Mouse (Mus musculus) embryonic facial prominence, embryonic 14.5 days (tissue): ENCODE results near the gene Dnttip1. TPM values are rescaled to one million over a fixed set of nuclear protein-coding genes. Genes with fewer than 3 reads are reported as not detected.
A peak's percentile ranks its signal among the peaks of the same experiment; 100 is the strongest.

Experiments
- ATAC-seq: fragments of 200-750 bp; cut with Nextera tagmentation; 2 replicates; pipeline ENCODE4 v1.8.0; 2017; ENCODE audit warnings: low read depth, moderate number of reproducible peaks, moderate TSS enrichment
- DNase-seq: peaks from one replicate; pipeline ENCODE4 v3.0.0-alpha.2; 2015; ENCODE audit warnings: low spot score
- H3K27ac ChIP-seq: fragments of 300-500 bp; sonication (generic); replicated peaks from 2 replicates; pipeline ENCODE4 v1.5.1; 2014; ENCODE audit warnings: low read depth, mild to moderate bottlenecking, low read length, moderate library complexity
- H3K27me3 ChIP-seq: fragments of 300-500 bp; sonication (generic); replicated peaks from 2 replicates; pipeline ENCODE4 v1.6.1; 2014; ENCODE audit warnings: low read length; ENCODE audit not compliant: control insufficient read depth, insufficient read depth
- H3K36me3 ChIP-seq: fragments of 300-500 bp; sonication (generic); 2 replicates; pipeline ENCODE4 v1.6.1; 2014; ENCODE audit warnings: low read length, mixed read lengths; ENCODE audit not compliant: control insufficient read depth, insufficient read depth
- H3K4me1 ChIP-seq: fragments of 300-500 bp; sonication (generic); 2 replicates; pipeline ENCODE4 v1.6.1; 2014; ENCODE audit warnings: antibody characterized with exemption, low read length; ENCODE audit not compliant: control insufficient read depth, insufficient read depth
- H3K4me2 ChIP-seq: fragments of 300-500 bp; sonication (generic); 2 replicates; pipeline ENCODE4 v1.6.1; 2014; ENCODE audit warnings: low read depth, mild to moderate bottlenecking, low read length, moderate library complexity, mixed read lengths
- H3K4me3 ChIP-seq: fragments of 300-500 bp; sonication (generic); 2 replicates; pipeline ENCODE4 v1.5.1; 2014; ENCODE audit warnings: low read depth, mild to moderate bottlenecking, low read length
- H3K9ac ChIP-seq: fragments of 300-500 bp; sonication (generic); 2 replicates; pipeline ENCODE4 v1.6.1; 2014; ENCODE audit warnings: low read depth, mild to moderate bottlenecking, low read length, moderate library complexity, mixed read lengths
- H3K9me3 ChIP-seq: fragments of 300-500 bp; sonication (generic); 2 replicates; pipeline ENCODE4 v1.6.1; 2016; ENCODE audit warnings: low read length; ENCODE audit not compliant: control insufficient read depth
- WGBS: fragments of 180-500 bp; shearing (Covaris S2); extraction: QIAGEN DNeasy Blood & Tissue Kit; methylation state at CpG from one replicate; pipeline ENCODE4 v1.1.7; 2014; 5-methylcytosine and 5-hydroxymethylcytosine counted together
- polyA plus RNA-seq: library from polyadenylated mRNA; unstranded; fragments of >200 nt; fragmentation: Nextera tagmentation; extraction: Ambion mirVana; gene quantifications from 2 replicates; pipeline ENCODE4 v1.2.1, GENCODE M21; 2014

Gene Dnttip1
- polyA plus RNA-seq, 1 experiment from 2014 or later, result 60.9 TPM

GRCm38 (mm10) chr2:164739876-164740275 is 5.9 kb upstream of the Dnttip1 start:
- ATAC-seq (no peak), DNase-seq (no peak)
- Histone ChIP-seq H3K9ac (no peak overlapping the region), H3K9me3 (no peaks in the 10 kb centered on the region), H3K4me1 (no peaks in the 10 kb centered on the region), H3K27ac (no peak overlapping the region), H3K4me2 (no peak overlapping the region), H3K36me3 (no peaks in the 10 kb centered on the region), H3K27me3 (no peaks in the 10 kb centered on the region), H3K4me3 (no peak overlapping the region)
- WGBS, result 33% methylated on average over 7 of the region's 7 CpGs

GRCm38 (mm10) chr2:164744987-164745386 is 796 bp upstream of the Dnttip1 start:
- Histone ChIP-seq H3K4me1 (peaks cover 11% of the 10 kb centered on the region), H3K27ac (no peak overlapping the region), H3K4me2 (peak overlapping the region; percentile 75), H3K9ac (peak overlapping the region; percentile 93), H3K9me3 (no peaks in the 10 kb centered on the region), H3K36me3 (peaks cover 24% of the 10 kb centered on the region), H3K4me3 (peak overlapping the region; percentile 90), H3K27me3 (no peaks in the 10 kb centered on the region)
- DNase-seq (no peak), ATAC-seq (no peak)
- WGBS, result 74% methylated on average over 13 of the region's 13 CpGs

DNA sequence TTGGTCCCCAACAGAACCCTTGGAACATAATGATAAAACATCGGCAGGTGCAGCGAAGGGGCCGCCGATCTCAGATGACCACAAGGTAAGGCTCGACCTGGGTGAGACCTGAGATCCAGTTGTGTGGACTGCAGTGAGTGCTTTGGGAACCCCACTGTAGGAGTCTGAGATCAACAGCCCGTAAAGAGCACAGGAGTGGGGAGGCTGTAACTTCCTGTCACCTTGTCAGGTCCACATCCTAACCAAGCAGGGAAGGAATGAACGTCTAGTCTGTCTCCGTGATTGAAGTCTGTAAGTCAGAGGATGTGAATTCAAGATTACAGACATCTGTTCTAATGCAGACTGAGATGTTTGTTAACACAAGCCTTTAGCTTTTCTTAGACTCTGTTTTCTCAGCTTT is 910 bp downstream of the Dnttip1 start:
- 47% methylated on average over 8 of the region's 8 CpGs for WGBS
- Histone ChIP-seq H3K4me1 (peaks cover 11% of the 10 kb centered on the region), H3K36me3 (peaks cover 39% of the 10 kb centered on the region), H3K27me3 (no peaks in the 10 kb centered on the region), H3K9me3 (no peaks in the 10 kb centered on the region), H3K4me2 (peak overlapping the region; percentile 75), H3K27ac (no peak overlapping the region), H3K4me3 (peak overlapping the region; percentile 90), H3K9ac (peak overlapping the region; percentile 93)
- DNase-seq (no peak), ATAC-seq (no peak)

DNA sequence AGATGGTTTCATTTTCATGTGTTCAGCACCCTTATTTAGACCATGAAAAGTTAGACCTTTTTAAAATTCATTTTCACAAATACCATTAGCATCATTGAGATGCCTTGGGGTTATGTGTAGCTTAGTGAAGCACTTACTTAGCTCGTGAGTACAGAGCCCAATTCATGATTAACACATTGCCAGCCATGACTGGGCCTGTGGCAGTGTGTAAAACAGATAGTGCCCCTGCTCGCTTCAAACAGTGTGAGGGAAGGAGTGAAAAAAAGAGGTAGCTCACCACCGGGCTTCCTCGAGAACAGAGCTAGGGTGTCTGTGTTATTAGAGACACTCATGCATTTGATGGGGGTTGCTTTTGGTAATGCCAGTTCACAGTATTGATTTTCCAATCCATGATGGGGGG is 2.4 kb downstream of the Dnttip1 start:
- H3K4me2 ChIP-seq, result no peak overlapping the region
- H3K36me3 ChIP-seq, result peaks cover 52% of the 10 kb centered on the region
- ATAC-seq, result no peak
- no peaks in the 10 kb centered on the region for H3K27me3 ChIP-seq
- peaks cover 11% of the 10 kb centered on the region for H3K4me1 ChIP-seq
- H3K9ac ChIP-seq, result no peak overlapping the region
- 81% methylated on average over 4 of the region's 4 CpGs for WGBS
- no peak overlapping the region for H3K27ac ChIP-seq
- no peak overlapping the region for H3K4me3 ChIP-seq
- no peak for DNase-seq
- H3K9me3 ChIP-seq, result no peaks in the 10 kb centered on the region

GRCm38 (mm10) chr2:164748991-164749390 is 3.2 kb downstream of the Dnttip1 start:
- Histone ChIP-seq H3K27ac (no peak overlapping the region), H3K27me3 (no peaks in the 10 kb centered on the region), H3K9me3 (no peaks in the 10 kb centered on the region), H3K36me3 (peaks cover 60% of the 10 kb centered on the region), H3K4me3 (no peak overlapping the region), H3K4me1 (peaks cover 11% of the 10 kb centered on the region), H3K4me2 (no peak overlapping the region), H3K9ac (no peak overlapping the region)
- DNase-seq (no peak), ATAC-seq (no peak)
- 89% methylated on average over 6 of the region's 6 CpGs for WGBS

DNA sequence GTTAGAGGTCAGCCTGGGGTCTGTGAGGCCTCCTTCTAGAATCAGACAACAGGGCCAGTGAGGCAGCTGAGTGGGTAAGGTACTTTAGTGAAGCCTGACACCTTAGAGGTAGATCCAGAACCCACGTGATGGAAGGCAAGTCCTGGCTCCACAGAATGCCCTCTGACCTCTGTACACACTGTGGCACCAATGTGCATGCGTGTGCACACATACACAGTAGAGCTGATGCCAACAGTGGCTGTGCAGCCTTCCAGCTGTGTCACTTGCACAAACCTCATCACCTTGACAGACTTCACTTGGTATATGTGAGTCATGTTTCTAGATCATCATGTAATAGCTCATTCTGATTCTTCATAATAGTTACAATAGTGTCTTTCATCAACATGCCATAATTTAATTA is 6.7 kb downstream of the Dnttip1 start:
- Histone ChIP-seq H3K4me3 (no peak overlapping the region), H3K9me3 (no peaks in the 10 kb centered on the region), H3K4me2 (no peak overlapping the region), H3K4me1 (no peaks in the 10 kb centered on the region), H3K9ac (no peak overlapping the region), H3K36me3 (peaks cover 93% of the 10 kb centered on the region), H3K27me3 (no peaks in the 10 kb centered on the region), H3K27ac (no peak overlapping the region)
- WGBS, result 88% methylated on average over 2 of the region's 2 CpGs
- DNase-seq (no peak), ATAC-seq (no peak)

GRCm38 (mm10) chr2:164754105-164754504 is 8.3 kb downstream of the Dnttip1 start:
- no peak overlapping the region for H3K4me3 ChIP-seq
- no peak overlapping the region for H3K27ac ChIP-seq
- WGBS, result 84% methylated on average over 11 of the region's 11 CpGs
- H3K9ac ChIP-seq, result no peak overlapping the region
- H3K4me2 ChIP-seq, result no peak overlapping the region
- DNase-seq, result no peak
- H3K36me3 ChIP-seq, result peaks cover 93% of the 10 kb centered on the region
- no peaks in the 10 kb centered on the region for H3K9me3 ChIP-seq
- H3K4me1 ChIP-seq, result no peaks in the 10 kb centered on the region
- H3K27me3 ChIP-seq, result no peaks in the 10 kb centered on the region
- ATAC-seq, result no peak

DNA sequence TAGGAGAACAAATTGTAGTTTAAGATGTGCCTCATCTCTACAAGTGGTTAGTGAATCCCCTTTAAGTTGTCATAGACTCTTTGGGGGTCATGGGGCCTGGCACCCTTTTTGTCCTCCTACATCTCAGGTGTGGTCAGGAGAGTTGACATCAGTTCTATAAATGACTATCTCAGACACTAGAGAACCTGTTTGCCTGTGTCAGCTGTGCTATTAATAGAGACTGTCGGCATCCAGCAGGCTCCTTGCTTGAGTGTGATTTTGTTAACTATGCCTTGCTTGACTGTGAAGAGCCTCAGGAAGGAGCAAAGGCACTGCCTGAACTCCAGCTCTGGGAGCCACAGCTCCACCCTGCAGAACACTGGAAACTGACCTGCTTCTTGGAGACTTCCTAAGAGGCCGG is 9.0 kb downstream of the Dnttip1 start:
- H3K4me3 ChIP-seq, result no peak overlapping the region
- 88% methylated on average over 2 of the region's 2 CpGs for WGBS
- no peak for ATAC-seq
- DNase-seq, result no peak
- H3K4me2 ChIP-seq, result no peak overlapping the region
- H3K36me3 ChIP-seq, result peaks cover 97% of the 10 kb centered on the region
- no peak overlapping the region for H3K27ac ChIP-seq
- H3K27me3 ChIP-seq, result no peaks in the 10 kb centered on the region
- H3K4me1 ChIP-seq, result no peaks in the 10 kb centered on the region
- H3K9ac ChIP-seq, result no peak overlapping the region
- H3K9me3 ChIP-seq, result no peaks in the 10 kb centered on the region

DNA sequence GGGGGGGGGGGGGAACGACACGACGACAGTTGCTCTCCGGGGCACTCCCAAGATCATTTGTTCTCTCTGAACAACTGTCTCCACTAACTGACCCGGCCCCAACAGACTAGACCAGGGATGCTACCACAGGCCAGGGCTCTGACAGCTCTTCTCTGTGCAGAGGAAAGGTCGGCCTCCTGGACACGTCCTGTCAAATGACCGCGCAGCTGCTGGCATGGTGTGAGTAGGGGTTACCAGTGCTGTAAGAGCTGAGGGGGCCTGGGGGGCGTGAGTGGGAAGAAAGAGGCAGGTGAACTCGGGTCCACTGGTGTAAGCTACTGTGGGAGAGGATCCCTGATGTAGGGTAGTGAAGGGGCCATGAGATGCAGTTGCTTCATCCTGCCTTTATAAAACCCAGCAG is 12.1 kb downstream of the Dnttip1 start:
- WGBS, result 90% methylated on average over 10 of the region's 11 CpGs
- Histone ChIP-seq H3K4me2 (no peak overlapping the region), H3K4me1 (no peaks in the 10 kb centered on the region), H3K9me3 (no peaks in the 10 kb centered on the region), H3K27ac (no peak overlapping the region), H3K4me3 (no peak overlapping the region), H3K36me3 (peaks cover 100% of the 10 kb centered on the region), H3K27me3 (no peaks in the 10 kb centered on the region), H3K9ac (no peak overlapping the region)
- ATAC-seq, result no peak
- no peak for DNase-seq
